Mouse (Mus musculus) mouse embryonic stem cell (cell line): ENCODE measurements at regions not wholly inside any gene's neighbourhood (a gene's known extent, or its start where the extent isn't known, plus 50 kb on each side); places are given as distances from the start of the nearest gene placed in this dataset.

ENCODE experiments used
- in situ Hi-C, 2 experiments: fragments of 300-500 bp; cut with MboI; formaldehyde crosslinking; loops; 1 replicate in 1 of 2; 3 replicates in 1 of 2; pipeline ENCODE4 v1.14.3; 2019 to 2020; ENCODE audit warnings: low sequenced_read_pairs in 2 of 2, low pct_unique_long_range_greater_than_20kb in 1 of 2, mixed read lengths in 1 of 2; ENCODE audit not compliant: unreplicated experiment in 1 of 2

DNA sequence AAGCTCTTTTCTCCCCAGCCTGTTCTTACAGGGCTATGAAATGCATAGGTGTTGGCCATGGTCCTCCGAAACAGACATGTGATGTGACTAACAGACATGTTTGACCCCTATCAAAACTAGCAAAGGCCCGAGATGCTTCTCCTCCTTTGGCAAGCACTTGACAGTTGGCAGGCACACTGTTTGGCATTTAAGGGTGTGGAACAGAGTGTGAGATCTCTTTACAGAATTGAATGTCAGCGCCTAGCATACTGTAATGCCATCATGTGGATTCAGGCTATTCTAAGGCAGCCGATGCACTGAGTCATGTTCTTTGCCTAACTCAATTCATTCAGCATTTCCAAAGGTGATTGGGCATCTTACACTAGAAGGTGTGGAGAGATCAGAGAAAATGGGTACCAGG, 156.8 kb upstream of the Arrdc4 start:
- in situ Hi-C loops: no loop called here

DNA sequence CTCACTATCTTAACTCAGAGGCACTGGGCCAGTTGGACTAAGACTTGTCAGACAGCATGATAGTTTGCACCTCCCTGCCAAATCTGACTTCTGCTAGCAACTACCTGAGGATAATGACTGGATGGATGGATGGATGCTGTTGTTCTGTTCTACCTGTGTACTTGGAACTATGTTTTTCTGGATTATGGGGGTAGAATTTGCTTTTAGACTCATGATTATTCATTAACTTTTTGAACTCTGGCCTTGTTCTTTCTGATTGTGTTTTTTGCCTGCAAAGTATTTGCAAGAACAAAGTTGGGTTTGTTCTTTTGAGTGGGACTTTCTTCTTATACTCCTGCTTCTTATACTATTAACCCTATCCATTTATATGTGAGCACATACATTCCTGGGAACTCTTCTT, 137.1 kb upstream of the Arrdc4 start:
- in situ Hi-C loops: no loop called here

- in situ Hi-C loops: no loop called here
Observed at GRCm38 (mm10) chr7:68873008-68873407, 124.0 kb upstream of the Arrdc4 start.

GRCm38 (mm10) chr7:68864322-68865031, 115.4 kb upstream of the Arrdc4 start:
- in situ Hi-C loops: no loop called here

DNA sequence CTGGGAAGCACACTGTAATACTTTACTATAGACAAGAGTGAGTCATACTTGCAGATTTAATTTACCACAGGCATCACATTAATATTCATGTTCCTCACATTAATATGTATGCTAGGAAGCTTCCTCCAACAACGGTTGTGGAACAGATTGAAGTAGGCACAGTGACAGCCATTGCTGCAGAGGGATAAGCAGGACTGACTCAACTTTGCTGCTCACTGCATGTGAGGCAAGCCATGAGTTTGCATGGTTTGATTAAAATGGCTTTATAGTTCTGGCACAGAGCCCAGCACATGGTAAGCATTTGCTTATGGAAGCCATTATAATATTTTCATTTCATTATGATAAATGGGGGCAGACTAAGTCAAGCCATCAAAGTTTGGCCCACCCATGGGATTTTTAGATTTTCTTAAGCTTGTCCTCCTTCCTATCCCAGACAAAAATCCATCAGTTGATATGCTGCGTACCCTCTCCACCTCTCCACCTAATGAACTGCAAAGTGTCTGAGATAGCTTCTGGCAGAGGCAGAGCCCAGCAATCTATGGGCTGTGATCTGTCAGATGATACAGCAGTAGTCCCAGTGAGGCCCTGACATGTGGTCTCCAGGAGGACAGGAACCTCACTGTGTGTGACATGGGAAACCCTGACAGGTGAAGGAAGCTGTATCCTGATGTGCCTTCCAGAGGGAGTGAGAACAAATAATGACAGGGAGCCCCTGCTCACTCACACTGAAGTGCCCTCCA, 109.6 kb upstream of the Arrdc4 start:
- in situ Hi-C loops: no loop called here

DNA sequence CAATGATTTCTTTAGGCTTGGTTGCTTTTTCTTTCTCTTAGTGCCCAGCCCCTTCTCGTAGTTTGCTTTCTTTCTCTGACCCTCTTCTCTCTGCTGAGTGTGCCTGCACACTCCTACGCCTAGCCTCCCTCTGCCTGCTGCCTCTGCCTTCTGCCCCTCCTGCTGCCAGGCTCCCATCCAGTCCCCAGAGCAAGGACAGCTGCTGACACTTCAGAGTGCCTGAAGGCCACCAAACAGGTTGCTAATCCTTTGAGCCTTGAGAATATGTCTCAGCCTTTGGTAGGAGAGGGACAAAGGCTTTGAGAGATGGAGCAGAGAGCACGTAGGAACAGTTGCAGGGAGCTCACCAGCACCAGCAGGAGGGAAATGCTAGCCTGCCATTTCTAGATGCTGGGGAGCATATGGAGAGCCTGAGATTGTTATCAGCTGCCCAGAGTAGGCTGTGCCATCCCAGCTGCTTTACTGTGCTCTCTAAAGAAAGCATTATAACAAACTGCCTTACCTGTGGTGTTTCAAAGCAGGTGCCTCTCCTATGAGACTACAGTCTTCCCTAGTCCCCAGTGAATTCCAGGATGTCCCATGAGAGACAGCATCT, 103.0 kb upstream of the Arrdc4 start:
- in situ Hi-C loops: no loop called here

- in situ Hi-C loops: loop anchor here in 1 of 2 experiments (25.0 kb wide), 1 partner anchor 457 kb away; no protein-coding TSS in a partner anchor
Observed at GRCm38 (mm10) chr7:68844606-68845005, 95.6 kb upstream of the Arrdc4 start.

DNA sequence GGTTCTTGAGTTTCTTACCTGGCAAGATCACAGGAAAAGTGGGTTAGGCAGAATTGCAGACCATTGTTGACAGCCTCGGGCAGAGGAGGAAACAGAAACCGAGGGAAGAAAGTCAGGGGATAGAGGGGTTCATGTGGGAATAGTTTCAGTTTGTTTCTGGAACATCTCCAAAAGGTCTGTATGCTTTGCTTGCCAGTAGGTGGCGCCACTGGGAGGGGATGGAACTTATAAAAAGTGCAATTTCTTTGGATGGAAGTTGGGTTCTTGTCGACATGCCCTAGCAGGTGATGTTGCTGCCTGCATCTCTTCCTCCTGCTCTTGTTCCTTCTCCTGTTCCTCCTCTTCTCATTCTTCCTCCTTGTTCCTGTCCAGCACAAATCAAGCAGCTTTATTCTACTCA, 94.3 kb upstream of the Arrdc4 start:
- in situ Hi-C loops: loop anchor here in 1 of 2 experiments (25.0 kb wide), 1 partner anchor 456 kb away; no protein-coding TSS in a partner anchor

DNA sequence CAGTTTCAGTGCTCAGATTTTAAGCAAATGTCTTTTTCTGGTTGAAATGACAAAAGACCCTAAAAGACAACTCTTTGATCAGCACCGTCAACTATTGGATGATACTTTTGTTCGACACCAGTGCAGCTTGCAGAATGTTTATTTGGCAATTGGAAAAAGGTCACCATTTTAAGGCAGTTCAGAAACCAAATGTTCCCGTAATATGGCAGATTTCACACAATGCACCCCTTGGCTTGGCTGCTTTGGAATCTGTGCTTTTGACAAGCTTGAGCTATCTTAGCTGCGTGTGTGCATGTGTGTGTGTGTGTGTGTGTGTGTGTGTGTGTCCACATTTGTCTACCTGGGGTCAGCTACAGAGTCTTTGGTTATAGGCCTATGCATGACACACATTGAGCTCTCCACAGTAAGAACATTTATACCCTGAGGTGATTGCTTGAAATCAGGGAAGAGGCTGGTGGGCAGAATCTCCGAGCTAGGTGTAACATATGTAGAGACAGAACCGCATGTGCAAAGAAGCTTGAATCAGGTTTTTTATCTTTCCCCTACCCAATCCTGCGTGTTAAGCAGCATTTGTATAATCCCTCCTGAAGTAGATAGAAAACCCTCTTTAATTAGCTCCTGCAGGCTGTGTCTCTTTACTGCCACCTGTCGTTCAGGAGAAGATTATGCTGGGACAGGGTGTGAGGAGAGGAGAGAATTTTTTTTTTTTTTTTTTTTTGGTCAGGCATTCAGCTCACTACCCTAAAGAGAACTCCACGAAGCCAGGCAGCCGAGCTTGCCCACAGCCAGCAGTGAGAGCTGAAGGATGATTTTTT, 85.1 kb upstream of the Arrdc4 start:
- in situ Hi-C loops: loop anchor here in 1 of 2 experiments (5.0 to 25.0 kb wide), 3 partner anchors 127 to 447 kb away; no protein-coding TSS in a partner anchor

DNA sequence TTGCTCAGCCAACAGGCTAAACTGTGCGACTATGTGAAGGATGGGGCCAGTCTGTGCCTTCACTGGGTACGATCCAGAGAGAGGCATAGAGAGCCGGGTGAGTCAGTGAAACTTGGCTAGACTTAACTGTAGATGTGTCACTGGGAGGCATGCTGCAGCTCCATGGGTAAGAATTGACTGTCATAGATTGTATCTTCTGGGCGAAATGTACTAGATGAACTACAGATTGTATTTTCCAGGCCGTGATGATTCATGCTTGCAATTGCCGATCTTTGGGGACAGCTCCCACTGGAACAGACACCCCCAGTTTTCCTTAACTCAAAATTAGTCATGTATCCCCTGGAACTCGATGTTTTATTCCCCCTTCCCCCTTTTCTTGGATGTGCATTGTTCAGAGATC, 84.5 kb upstream of the Arrdc4 start:
- in situ Hi-C loops: loop anchor here in 1 of 2 experiments (5.0 to 25.0 kb wide), 3 partner anchors 126 to 446 kb away; no protein-coding TSS in a partner anchor

GRCm38 (mm10) chr7:68829861-68830260, 80.8 kb upstream of the Arrdc4 start:
- in situ Hi-C loops: loop anchor here in 1 of 2 experiments (5.0 to 25.0 kb wide), 3 partner anchors 123 to 443 kb away; no protein-coding TSS in a partner anchor

DNA sequence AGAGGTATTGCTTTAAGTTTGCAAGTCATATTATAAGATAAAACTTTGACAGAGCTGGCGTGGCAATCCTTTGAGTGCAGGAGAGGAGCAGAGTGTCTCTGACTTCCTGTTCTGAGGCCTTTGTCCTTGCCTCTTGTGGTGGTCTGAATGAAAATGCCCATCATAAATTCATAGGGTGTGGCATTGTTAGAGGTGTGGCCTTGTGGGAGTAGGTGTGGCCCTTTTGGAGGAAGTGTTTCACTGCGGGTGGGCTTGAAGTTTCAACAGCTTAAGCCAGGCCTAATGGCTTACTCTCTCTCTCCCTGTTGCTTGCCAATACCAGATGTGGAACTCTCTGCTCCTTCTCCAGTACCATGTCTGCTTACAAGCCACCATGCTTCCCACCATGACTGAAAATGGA, 75.4 kb upstream of the Arrdc4 start:
- in situ Hi-C loops: loop anchor here in 1 of 2 experiments (25.0 kb wide), 2 partner anchors 237 to 462 kb away; no protein-coding TSS in a partner anchor

GRCm38 (mm10) chr7:68823646-68824045, 74.6 kb upstream of the Arrdc4 start:
- in situ Hi-C loops: loop anchor here in 1 of 2 experiments (25.0 kb wide), 2 partner anchors 236 to 461 kb away; no protein-coding TSS in a partner anchor

DNA sequence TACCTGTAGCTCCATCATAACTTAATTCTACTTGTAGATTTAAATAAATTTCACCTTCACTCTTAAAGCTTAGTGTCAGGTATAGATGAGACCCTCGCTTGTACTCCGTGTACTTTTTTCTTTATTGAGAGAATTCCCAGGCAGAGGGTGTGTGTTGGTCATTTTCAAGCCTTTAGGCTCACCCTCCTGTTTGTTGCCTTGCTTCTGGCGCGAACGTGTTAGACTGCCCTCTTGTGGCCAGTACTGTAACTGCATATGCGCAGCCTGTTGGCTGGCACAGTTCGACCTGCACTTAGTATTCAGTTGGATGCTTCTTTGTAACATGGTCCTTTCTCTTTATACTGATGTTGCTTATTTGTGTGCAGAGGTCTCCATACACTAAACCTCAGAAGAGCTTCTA, 74.1 kb upstream of the Arrdc4 start:
- in situ Hi-C loops: loop anchor here in 1 of 2 experiments (25.0 kb wide), 2 partner anchors 236 to 461 kb away; no protein-coding TSS in a partner anchor

DNA sequence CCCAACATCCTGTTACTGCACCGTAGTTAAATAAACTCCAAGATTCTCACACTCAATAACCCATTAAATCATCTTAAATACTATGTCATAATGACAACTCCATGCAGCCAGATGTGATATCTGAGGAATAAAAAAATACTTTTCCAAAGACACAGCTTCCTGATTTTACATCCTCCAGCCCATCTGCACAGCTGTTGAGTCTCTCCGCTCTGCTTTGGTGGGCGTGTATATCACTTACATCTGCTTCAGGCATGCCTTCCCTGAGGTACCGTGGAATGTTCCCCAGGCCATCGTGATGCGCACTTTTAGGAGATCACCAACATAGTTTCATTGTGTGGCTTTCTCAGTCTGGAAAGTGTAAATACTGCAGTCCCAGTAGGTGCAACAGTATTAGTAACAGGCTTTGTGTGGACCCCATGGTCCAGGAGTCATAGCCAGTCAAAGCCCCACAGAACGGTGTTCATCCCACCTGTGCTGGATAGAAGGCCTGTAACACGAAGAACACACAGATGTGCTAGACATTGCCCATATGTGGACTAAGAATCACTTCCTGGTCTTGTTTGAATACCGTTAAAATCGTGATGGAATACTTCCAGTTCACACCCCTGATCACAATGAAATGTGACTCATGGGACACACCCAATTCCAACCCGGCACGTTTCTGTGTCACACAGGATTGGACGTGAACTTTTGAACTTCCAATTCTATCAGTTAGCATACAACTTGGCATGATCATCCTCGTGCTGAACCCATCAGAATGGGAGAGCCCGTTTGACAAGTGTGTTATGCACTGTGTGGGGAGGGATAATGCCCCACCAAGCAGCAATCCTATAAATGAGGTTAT, 66.0 kb upstream of the Arrdc4 start:
- in situ Hi-C loops: loop anchor here in 1 of 2 experiments (25.0 kb wide), 2 partner anchors 228 to 453 kb away; no protein-coding TSS in a partner anchor

- in situ Hi-C loops: loop anchor here in 1 of 2 experiments (25.0 kb wide), 2 partner anchors 222 to 447 kb away; no protein-coding TSS in a partner anchor
Observed at GRCm38 (mm10) chr7:68809782-68810181, 60.7 kb upstream of the Arrdc4 start.
